Mouse (Mus musculus): ENCODE measurements around the gene Cdk1. TPM values are rescaled to one million over a fixed set of nuclear protein-coding genes. Genes with fewer than 3 reads are reported as not detected.

Cdk1 gene
- total and polyA plus RNA-seq, 3 experiments: 0.52 to 1.1 (median 1.1) TPM

DNA sequence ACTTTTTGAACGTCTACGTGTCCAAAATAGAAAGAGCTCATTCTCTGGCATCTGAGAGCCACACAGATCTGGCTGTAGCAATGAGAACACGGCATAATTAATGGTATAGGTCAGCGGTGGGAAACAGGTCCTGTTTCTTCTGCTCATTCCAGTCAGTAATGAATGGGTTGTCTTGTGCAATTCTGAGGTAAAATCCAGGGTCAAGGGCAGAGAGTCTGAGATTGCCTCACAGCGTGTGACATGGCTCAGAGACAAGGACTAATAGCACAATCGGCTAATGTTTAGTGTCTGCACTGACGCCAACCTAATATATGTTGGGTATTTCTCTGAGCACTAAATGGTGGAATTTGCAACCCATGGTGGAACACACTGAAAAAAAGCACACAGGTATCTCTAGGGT is 52.8 kb downstream of the Cdk1 start:
- Histone ChIP-seq H3K9ac (ENCODE audit: low read depth, low read length) (no peak overlapping the region), H3K27me3 (ENCODE audit: control insufficient read depth, insufficient read depth, low read length) (no peaks in the 10 kb centered on the region), H3K79me2 (replicated peaks; ENCODE audit: control insufficient read depth, insufficient read depth, low read length) (no peaks in the 10 kb centered on the region), H3K27ac (no peak overlapping the region), H3K4me3 (no peak overlapping the region), H3K4me1 (ENCODE audit: control insufficient read depth, insufficient read depth, low read length) (no peaks in the 10 kb centered on the region), H3K36me3 (ENCODE audit: control insufficient read depth, insufficient read depth, low read length) (no peaks in the 10 kb centered on the region)
- 73% methylated on average over 7 of the region's 7 CpGs for WGBS
- DNase-seq: no peak
- TF ChIP-seq CTCF (IDR thresholded peaks at IDR 0.05) (no peak), POLR2A (IDR thresholded peaks at IDR 0.05; ENCODE audit: insufficient read depth, low read depth, low read length) (no peak), EP300 (IDR thresholded peaks at IDR 0.05; ENCODE audit: insufficient read depth, low read depth, low read length) (no peak)
- intact Hi-C loops (cut with DNase I): no loop called here

GRCm38 (mm10) chr10:69295919-69296318 is 56.8 kb downstream of the Cdk1 start:
- H3K79me2 ChIP-seq (replicated peaks; ENCODE audit: control insufficient read depth, insufficient read depth, low read length): no peaks in the 10 kb centered on the region
- no peaks in the 10 kb centered on the region for H3K27me3 ChIP-seq (ENCODE audit: control insufficient read depth, insufficient read depth, low read length)
- TF ChIP-seq EP300 (IDR thresholded peaks at IDR 0.05; ENCODE audit: insufficient read depth, low read depth, low read length) (no peak), POLR2A (IDR thresholded peaks at IDR 0.05; ENCODE audit: insufficient read depth, low read depth, low read length) (no peak), CTCF (IDR thresholded peaks at IDR 0.05) (no peak)
- 91% methylated on average over 9 of the region's 9 CpGs for WGBS
- no peak overlapping the region for H3K4me3 ChIP-seq
- H3K36me3 ChIP-seq (ENCODE audit: control insufficient read depth, insufficient read depth, low read length): no peaks in the 10 kb centered on the region
- DNase-seq: no peak
- intact Hi-C loops (cut with DNase I): no loop called here
- H3K27ac ChIP-seq: no peak overlapping the region
- no peaks in the 10 kb centered on the region for H3K4me1 ChIP-seq (ENCODE audit: control insufficient read depth, insufficient read depth, low read length)
- no peak overlapping the region for H3K9ac ChIP-seq (ENCODE audit: low read depth, low read length)

- TF ChIP-seq POLR2A (IDR thresholded peaks at IDR 0.05; ENCODE audit: insufficient read depth, low read depth, low read length) (no peak), CTCF (IDR thresholded peaks at IDR 0.05) (no peak), EP300 (IDR thresholded peaks at IDR 0.05; ENCODE audit: insufficient read depth, low read depth, low read length) (no peak)
- Histone ChIP-seq H3K4me1 (ENCODE audit: control insufficient read depth, insufficient read depth, low read length) (no peaks in the 10 kb centered on the region; the same call in 1 of the 2 replicates), H3K4me3 (no peak overlapping the region), H3K36me3 (ENCODE audit: control insufficient read depth, insufficient read depth, low read length) (peaks cover 5% of the 10 kb centered on the region), H3K79me2 (replicated peaks; ENCODE audit: control insufficient read depth, insufficient read depth, low read length) (no peaks in the 10 kb centered on the region), H3K27ac (no peak overlapping the region), H3K27me3 (ENCODE audit: control insufficient read depth, insufficient read depth, low read length) (no peaks in the 10 kb centered on the region), H3K9ac (ENCODE audit: low read depth, low read length) (no peak overlapping the region)
- intact Hi-C loops (cut with DNase I): no loop called here
- DNase-seq: no peak
- 80% methylated on average over 8 of the region's 8 CpGs for WGBS
These were observed 62.0 kb downstream of the Cdk1 start for GRCm38 (mm10) chr10:69290736-69291135.

GRCm38 (mm10) chr10:69288720-69289119 is 64.0 kb downstream of the Cdk1 start:
- Histone ChIP-seq H3K27me3 (ENCODE audit: control insufficient read depth, insufficient read depth, low read length) (no peaks in the 10 kb centered on the region), H3K9ac (ENCODE audit: low read depth, low read length) (no peak overlapping the region), H3K4me1 (ENCODE audit: control insufficient read depth, insufficient read depth, low read length) (no peaks in the 10 kb centered on the region; the same call in 1 of the 2 replicates), H3K36me3 (ENCODE audit: control insufficient read depth, insufficient read depth, low read length) (peaks cover 7% of the 10 kb centered on the region), H3K27ac (peak overlapping the region; percentile 43), H3K79me2 (replicated peaks; ENCODE audit: control insufficient read depth, insufficient read depth, low read length) (no peaks in the 10 kb centered on the region), H3K4me3 (no peak overlapping the region)
- DNase-seq: no peak
- 87% methylated on average over 6 of the region's 6 CpGs for WGBS
- no peak for TF ChIP-seq CTCF (IDR thresholded peaks at IDR 0.05)
- intact Hi-C loops (cut with DNase I): no loop called here

- WGBS: 58% methylated on average over 4 of the region's 4 CpGs
- intact Hi-C loops (cut with DNase I): no loop called here
- Histone ChIP-seq H3K79me2 (replicated peaks; ENCODE audit: control insufficient read depth, insufficient read depth, low read length) (no peaks in the 10 kb centered on the region), H3K27ac (peak overlapping the region; percentile 55), H3K4me1 (ENCODE audit: control insufficient read depth, insufficient read depth, low read length) (no peaks in the 10 kb centered on the region; the same call in 1 of the 2 replicates), H3K27me3 (ENCODE audit: control insufficient read depth, insufficient read depth, low read length) (no peaks in the 10 kb centered on the region), H3K9ac (ENCODE audit: low read depth, low read length) (no peak overlapping the region), H3K4me3 (no peak overlapping the region), H3K36me3 (ENCODE audit: control insufficient read depth, insufficient read depth, low read length) (peaks cover 7% of the 10 kb centered on the region)
- no peak for DNase-seq
- TF ChIP-seq CTCF (IDR thresholded peaks at IDR 0.05): no peak
- TF ChIP-seq POLR2A (IDR thresholded peaks at IDR 0.05; ENCODE audit: insufficient read depth, low read depth, low read length): no peak
- 0 out of 2 replicates have a peak, but pooled peaks have one; percentile 44 for TF ChIP-seq EP300 (IDR thresholded peaks at IDR 0.05; ENCODE audit: insufficient read depth, low read depth, low read length)
These were observed 64.7 kb downstream of the Cdk1 start for GRCm38 (mm10) chr10:69288086-69288485.

GRCm38 (mm10) chr10:69286939-69287338 is 65.8 kb downstream of the Cdk1 start:
- no peak for DNase-seq
- intact Hi-C loops (cut with DNase I): no loop called here
- Histone ChIP-seq H3K27ac (peak overlapping the region; percentile 18), H3K4me1 (ENCODE audit: control insufficient read depth, insufficient read depth, low read length) (no peaks in the 10 kb centered on the region; the same call in 1 of the 2 replicates), H3K27me3 (ENCODE audit: control insufficient read depth, insufficient read depth, low read length) (no peaks in the 10 kb centered on the region), H3K9ac (ENCODE audit: low read depth, low read length) (no peak overlapping the region), H3K4me3 (no peak overlapping the region), H3K36me3 (ENCODE audit: control insufficient read depth, insufficient read depth, low read length) (peaks cover 7% of the 10 kb centered on the region), H3K79me2 (replicated peaks; ENCODE audit: control insufficient read depth, insufficient read depth, low read length) (no peaks in the 10 kb centered on the region)
- WGBS: 68% methylated on average over 3 of the region's 3 CpGs
- no peak for TF ChIP-seq POLR2A (IDR thresholded peaks at IDR 0.05; ENCODE audit: insufficient read depth, low read depth, low read length)
- no peak for TF ChIP-seq CTCF (IDR thresholded peaks at IDR 0.05)
- TF ChIP-seq EP300 (IDR thresholded peaks at IDR 0.05; ENCODE audit: insufficient read depth, low read depth, low read length): 0 out of 2 replicates have a peak, but pooled peaks have one; percentile 32

Other genes with a start within 250 kb of the Cdk1 start
- 100 to 1,000 TPM; 123 to 160 TPM for gene Rhobtb1, start 201.5 kb downstream of the Cdk1 start, total RNA-seq (2021)
- 65.5 and 79.6 TPM in 2 replicates for gene Rhobtb1, start 201.5 kb downstream of the Cdk1 start, polyA plus RNA-seq (2012; rRNA removed)
- 1 to 10 TPM; 1.1 TPM for gene A930033H14Rik, start 139.8 kb downstream of the Cdk1 start, total RNA-seq (2021)
- 0.61 TPM in 2 replicates for gene A930033H14Rik, start 139.8 kb downstream of the Cdk1 start, polyA plus RNA-seq (2012; rRNA removed)
- 10 to 100 TPM; 64.6 to 80.3 TPM for gene Ank3, start 45.8 kb upstream of the Cdk1 start, total RNA-seq (2021)
- gene Ank3, start 45.8 kb upstream of the Cdk1 start, polyA plus RNA-seq (2012; rRNA removed): 16.8 and 19.5 TPM in 2 replicates